Mouse (Mus musculus): Measurements from ENCODE around the gene Bdkrb1. TPM values are rescaled to one million over a fixed set of nuclear protein-coding genes. Genes with fewer than 3 reads are reported as not detected.

Gene Bdkrb1
- polyA plus RNA-seq, 1 experiment from 2014 or later, result not detected

DNA sequence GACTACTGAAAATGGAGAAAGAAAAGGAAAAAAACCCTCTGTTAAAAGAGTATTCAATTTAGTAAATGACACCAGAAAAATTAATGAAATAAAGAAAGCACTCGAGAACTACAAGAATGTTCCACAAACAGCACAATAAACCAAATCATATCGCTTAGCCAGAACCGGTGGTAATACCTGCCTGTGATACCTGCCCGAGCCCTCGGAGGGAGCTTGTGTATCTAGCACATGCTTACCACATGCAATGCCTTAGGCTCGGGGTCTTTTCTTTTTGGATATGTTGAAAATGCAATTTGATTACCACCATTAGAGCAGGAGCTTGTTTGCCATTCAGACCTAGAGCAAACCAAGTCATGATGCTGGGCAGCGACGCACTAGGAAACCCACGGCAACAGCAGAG lies 33.7 kb downstream of the Bdkrb1 start:
- Histone ChIP-seq H3K27ac (ENCODE audit: low read depth, low read length) (no peak overlapping the region), H3K4me1 (replicated peaks; ENCODE audit: control insufficient read depth, insufficient read depth, low read length) (no peaks in the 10 kb centered on the region)
- WGBS, result 95% methylated on average over 9 of the region's 9 CpGs

DNA sequence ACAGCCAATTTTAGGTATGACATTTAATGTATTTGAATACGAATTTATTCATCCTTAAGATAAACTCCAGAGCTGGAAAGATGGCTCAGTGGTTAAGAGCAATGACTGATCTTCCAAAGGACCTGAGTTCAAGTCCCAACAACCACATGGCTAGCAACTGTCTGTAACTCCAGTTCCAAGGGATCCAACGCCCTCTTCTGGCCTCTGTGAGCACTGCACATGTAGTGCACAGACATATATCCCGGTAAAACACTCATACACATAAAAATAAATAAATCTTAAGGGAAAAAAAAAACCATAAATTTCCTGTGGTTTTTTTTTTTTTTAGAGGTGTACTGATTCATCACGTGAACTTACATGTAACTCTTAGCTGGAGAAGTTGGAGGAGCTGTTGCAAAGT lies 34.7 kb downstream of the Bdkrb1 start:
- no peaks in the 10 kb centered on the region for H3K27me3 ChIP-seq (ENCODE audit: control insufficient read depth, insufficient read depth, low read length)
- 71% methylated on average over 4 of the region's 4 CpGs for WGBS
- H3K4me2 ChIP-seq (replicated peaks; ENCODE audit: low read depth, low read length), result no peak overlapping the region
- ATAC-seq (ENCODE audit: low FRiP score) (no peak), DNase-seq (ENCODE audit: low spot score) (peak; percentile 14)
- H3K27ac ChIP-seq (ENCODE audit: low read depth, low read length), result no peak overlapping the region
- no peaks in the 10 kb centered on the region for H3K9me3 ChIP-seq (ENCODE audit: control insufficient read depth, low read length)
- no peak overlapping the region for H3K4me3 ChIP-seq (ENCODE audit: low read depth, low read length)
- H3K9ac ChIP-seq (ENCODE audit: low read depth, low read length), result no peak overlapping the region
- H3K4me1 ChIP-seq (replicated peaks; ENCODE audit: control insufficient read depth, insufficient read depth, low read length), result no peaks in the 10 kb centered on the region
- H3K36me3 ChIP-seq (ENCODE audit: control insufficient read depth, insufficient read depth, low read length), result 0 out of 2 replicates have a peak, but pooled peaks cover 7% of the 10 kb centered on the region

More for the DNA sequence above, 33.7 kb downstream of the Bdkrb1 start:
- Histone ChIP-seq H3K4me3 (ENCODE audit: low read depth, low read length) (no peak overlapping the region), H3K27me3 (ENCODE audit: control insufficient read depth, insufficient read depth, low read length) (no peaks in the 10 kb centered on the region), H3K9me3 (ENCODE audit: control insufficient read depth, low read length) (no peaks in the 10 kb centered on the region), H3K36me3 (ENCODE audit: control insufficient read depth, insufficient read depth, low read length) (0 out of 2 replicates have a peak, but pooled peaks cover 6% of the 10 kb centered on the region), H3K4me2 (replicated peaks; ENCODE audit: low read depth, low read length) (no peak overlapping the region), H3K9ac (ENCODE audit: low read depth, low read length) (no peak overlapping the region)
- DNase-seq (ENCODE audit: low spot score) (no peak), ATAC-seq (ENCODE audit: low FRiP score) (no peak)

DNA sequence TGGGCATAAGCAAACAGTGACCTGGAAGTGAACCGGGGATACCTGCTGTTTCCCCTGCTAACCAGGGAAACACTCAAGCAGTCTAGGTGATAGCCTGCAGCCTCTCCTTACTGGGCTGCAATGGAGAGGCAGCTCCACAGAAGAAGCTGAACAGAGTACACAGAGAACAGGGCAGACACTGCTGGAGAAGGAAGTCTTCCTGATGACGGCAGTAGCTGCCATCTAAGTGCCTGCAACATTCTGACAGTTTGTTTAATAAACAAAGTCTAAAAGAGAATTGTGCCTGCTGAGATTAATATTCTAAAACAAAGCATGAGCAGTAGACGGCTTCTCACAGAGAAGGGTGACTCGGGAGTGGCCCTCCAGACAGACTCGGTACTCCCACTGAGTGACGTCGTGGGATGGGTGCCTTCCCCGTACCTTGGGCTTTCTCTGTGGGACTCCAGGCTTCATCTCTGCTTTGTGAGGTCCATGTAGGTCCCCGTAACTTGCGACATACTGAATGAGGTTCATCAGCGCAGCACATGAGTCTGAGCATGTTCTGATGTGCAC lies 40.0 kb downstream of the Bdkrb1 start:
- H3K4me2 ChIP-seq (replicated peaks; ENCODE audit: low read depth, low read length), result no peak overlapping the region
- H3K4me3 ChIP-seq (ENCODE audit: low read depth, low read length), result no peak overlapping the region
- H3K9me3 ChIP-seq (ENCODE audit: control insufficient read depth, low read length), result no peaks in the 10 kb centered on the region
- no peaks in the 10 kb centered on the region for H3K4me1 ChIP-seq (replicated peaks; ENCODE audit: control insufficient read depth, insufficient read depth, low read length)
- no peak overlapping the region for H3K27ac ChIP-seq (ENCODE audit: low read depth, low read length)
- ATAC-seq (ENCODE audit: low FRiP score) (no peak), DNase-seq (ENCODE audit: low spot score) (no peak)
- no peak overlapping the region for H3K9ac ChIP-seq (ENCODE audit: low read depth, low read length)
- no peaks in the 10 kb centered on the region for H3K27me3 ChIP-seq (ENCODE audit: control insufficient read depth, insufficient read depth, low read length)
- WGBS, result 94% methylated on average over 11 of the region's 11 CpGs
- H3K36me3 ChIP-seq (ENCODE audit: control insufficient read depth, insufficient read depth, low read length), result 0 out of 2 replicates have a peak, but pooled peaks cover 7% of the 10 kb centered on the region

Other genes starting within 250 kb of the Bdkrb1 start
- gene D430019H16Rik, start 149.2 kb upstream of the Bdkrb1 start, polyA plus RNA-seq (2014; fragmentation: Nextera tagmentation; extraction: Ambion mirVana), result 9.1 and 13.4 TPM in 2 replicates
- 0.12 and 0.45 TPM in 2 replicates for gene Bdkrb2, start 39.9 kb upstream of the Bdkrb1 start, polyA plus RNA-seq (2014; fragmentation: Nextera tagmentation; extraction: Ambion mirVana)
- 38.3 and 41.6 TPM in 2 replicates for gene Gskip, start 81.7 kb downstream of the Bdkrb1 start, polyA plus RNA-seq (2014; fragmentation: Nextera tagmentation; extraction: Ambion mirVana)
- 16.1 TPM in 2 replicates for gene Atg2b, start 82.1 kb downstream of the Bdkrb1 start, polyA plus RNA-seq (2014; fragmentation: Nextera tagmentation; extraction: Ambion mirVana)
- gene Ak7, start 102.9 kb downstream of the Bdkrb1 start, polyA plus RNA-seq (2014; fragmentation: Nextera tagmentation; extraction: Ambion mirVana), result 1.1 and 1.8 TPM in 2 replicates
- gene Papola, start 181.6 kb downstream of the Bdkrb1 start, polyA plus RNA-seq (2014; fragmentation: Nextera tagmentation; extraction: Ambion mirVana), result 251 and 257 TPM in 2 replicates